Mouse (Mus musculus): ENCODE measurements around the gene Zc3h14. TPM values are rescaled to one million over a fixed set of nuclear protein-coding genes. Genes with fewer than 3 reads are reported as not detected.

Gene Zc3h14
- polyA plus RNA-seq, 1 experiment from 2014 or later = 179 TPM

- ATAC-seq (replicated peaks; ENCODE audit: low FRiP score) = no peak
- Histone ChIP-seq H3K9me3 (ENCODE audit: control insufficient read depth, low read length) (no peaks in the 10 kb centered on the region), H3K36me3 (ENCODE audit: control insufficient read depth, insufficient read depth, low read length) (no peaks in the 10 kb centered on the region), H3K4me3 (ENCODE audit: low read depth, low read length) (no peak overlapping the region), H3K9ac (ENCODE audit: low read length) (no peak overlapping the region), H3K4me2 (ENCODE audit: low read depth, low read length, severe bottlenecking) (no peak overlapping the region), H3K4me1 (replicated peaks; ENCODE audit: control insufficient read depth, insufficient read depth, low read length) (no peaks in the 10 kb centered on the region), H3K27me3 (ENCODE audit: control insufficient read depth, insufficient read depth, low read length) (no peaks in the 10 kb centered on the region), H3K27ac (ENCODE audit: low read depth, low read length) (no peak overlapping the region)
- DNase-seq (ENCODE audit: low spot score) = no peak
- WGBS = 79% methylated on average over 3 of the region's 3 CpGs
Measured at GRCm38 (mm10) chr12:98720628-98721027, 26.1 kb upstream of the Zc3h14 start.

GRCm38 (mm10) chr12:98721030-98721429 lies 25.7 kb upstream of the Zc3h14 start:
- no peaks in the 10 kb centered on the region for H3K4me1 ChIP-seq (replicated peaks; ENCODE audit: control insufficient read depth, insufficient read depth, low read length)
- no peaks in the 10 kb centered on the region for H3K27me3 ChIP-seq (ENCODE audit: control insufficient read depth, insufficient read depth, low read length)
- H3K4me3 ChIP-seq (ENCODE audit: low read depth, low read length) = no peak overlapping the region
- DNase-seq (ENCODE audit: low spot score) (no peak), ATAC-seq (replicated peaks; ENCODE audit: low FRiP score) (no peak)
- H3K27ac ChIP-seq (ENCODE audit: low read depth, low read length) = no peak overlapping the region
- WGBS = 77% methylated on average over 3 of the region's 3 CpGs
- no peak overlapping the region for H3K4me2 ChIP-seq (ENCODE audit: low read depth, low read length, severe bottlenecking)
- no peaks in the 10 kb centered on the region for H3K36me3 ChIP-seq (ENCODE audit: control insufficient read depth, insufficient read depth, low read length)
- no peaks in the 10 kb centered on the region for H3K9me3 ChIP-seq (ENCODE audit: control insufficient read depth, low read length)
- H3K9ac ChIP-seq (ENCODE audit: low read length) = no peak overlapping the region

GRCm38 (mm10) chr12:98724224-98724623 lies 22.5 kb upstream of the Zc3h14 start:
- DNase-seq (ENCODE audit: low spot score) (no peak), ATAC-seq (replicated peaks; ENCODE audit: low FRiP score) (no peak)
- no peak overlapping the region for H3K27ac ChIP-seq (ENCODE audit: low read depth, low read length)
- H3K4me1 ChIP-seq (replicated peaks; ENCODE audit: control insufficient read depth, insufficient read depth, low read length) = no peaks in the 10 kb centered on the region
- no peaks in the 10 kb centered on the region for H3K36me3 ChIP-seq (ENCODE audit: control insufficient read depth, insufficient read depth, low read length)
- H3K4me3 ChIP-seq (ENCODE audit: low read depth, low read length) = no peak overlapping the region
- H3K9me3 ChIP-seq (ENCODE audit: control insufficient read depth, low read length) = no peaks in the 10 kb centered on the region
- no peak overlapping the region for H3K4me2 ChIP-seq (ENCODE audit: low read depth, low read length, severe bottlenecking)
- WGBS = 92% methylated on average over 7 of the region's 7 CpGs
- no peaks in the 10 kb centered on the region for H3K27me3 ChIP-seq (ENCODE audit: control insufficient read depth, insufficient read depth, low read length)
- H3K9ac ChIP-seq (ENCODE audit: low read length) = no peak overlapping the region

- WGBS = 75% methylated on average over 5 of the region's 5 CpGs
- no peaks in the 10 kb centered on the region for H3K36me3 ChIP-seq (ENCODE audit: control insufficient read depth, insufficient read depth, low read length)
- ATAC-seq (replicated peaks; ENCODE audit: low FRiP score) = no peak
- no peak overlapping the region for H3K9ac ChIP-seq (ENCODE audit: low read length)
- H3K4me2 ChIP-seq (ENCODE audit: low read depth, low read length, severe bottlenecking) = no peak overlapping the region
- no peak for DNase-seq (ENCODE audit: low spot score)
- H3K27me3 ChIP-seq (ENCODE audit: control insufficient read depth, insufficient read depth, low read length) = no peaks in the 10 kb centered on the region
- no peaks in the 10 kb centered on the region for H3K9me3 ChIP-seq (ENCODE audit: control insufficient read depth, low read length)
- no peak overlapping the region for H3K27ac ChIP-seq (ENCODE audit: low read depth, low read length)
- no peaks in the 10 kb centered on the region for H3K4me1 ChIP-seq (replicated peaks; ENCODE audit: control insufficient read depth, insufficient read depth, low read length)
- no peak overlapping the region for H3K4me3 ChIP-seq (ENCODE audit: low read depth, low read length)
Measured at GRCm38 (mm10) chr12:98724976-98725375, 21.8 kb upstream of the Zc3h14 start.

GRCm38 (mm10) chr12:98726078-98726477 lies 20.7 kb upstream of the Zc3h14 start:
- H3K9ac ChIP-seq (ENCODE audit: low read length) = no peak overlapping the region
- H3K27me3 ChIP-seq (ENCODE audit: control insufficient read depth, insufficient read depth, low read length) = no peaks in the 10 kb centered on the region
- no peak overlapping the region for H3K4me2 ChIP-seq (ENCODE audit: low read depth, low read length, severe bottlenecking)
- no peaks in the 10 kb centered on the region for H3K9me3 ChIP-seq (ENCODE audit: control insufficient read depth, low read length)
- 90% methylated on average over 7 of the region's 7 CpGs for WGBS
- no peak overlapping the region for H3K27ac ChIP-seq (ENCODE audit: low read depth, low read length)
- no peaks in the 10 kb centered on the region for H3K4me1 ChIP-seq (replicated peaks; ENCODE audit: control insufficient read depth, insufficient read depth, low read length)
- no peak for ATAC-seq (replicated peaks; ENCODE audit: low FRiP score)
- no peak for DNase-seq (ENCODE audit: low spot score)
- H3K4me3 ChIP-seq (ENCODE audit: low read depth, low read length) = no peak overlapping the region
- H3K36me3 ChIP-seq (ENCODE audit: control insufficient read depth, insufficient read depth, low read length) = no peaks in the 10 kb centered on the region

GRCm38 (mm10) chr12:98727186-98727585 lies 19.6 kb upstream of the Zc3h14 start:
- Histone ChIP-seq H3K4me1 (replicated peaks; ENCODE audit: control insufficient read depth, insufficient read depth, low read length) (no peaks in the 10 kb centered on the region), H3K9me3 (ENCODE audit: control insufficient read depth, low read length) (no peaks in the 10 kb centered on the region), H3K4me3 (ENCODE audit: low read depth, low read length) (no peak overlapping the region), H3K27me3 (ENCODE audit: control insufficient read depth, insufficient read depth, low read length) (no peaks in the 10 kb centered on the region), H3K9ac (ENCODE audit: low read length) (no peak overlapping the region), H3K36me3 (ENCODE audit: control insufficient read depth, insufficient read depth, low read length) (no peaks in the 10 kb centered on the region), H3K4me2 (ENCODE audit: low read depth, low read length, severe bottlenecking) (no peak overlapping the region), H3K27ac (ENCODE audit: low read depth, low read length) (no peak overlapping the region)
- no peak for DNase-seq (ENCODE audit: low spot score)
- no peak for ATAC-seq (replicated peaks; ENCODE audit: low FRiP score)
- WGBS = 86% methylated on average over 7 of the region's 7 CpGs

GRCm38 (mm10) chr12:98730682-98731081 lies 16.1 kb upstream of the Zc3h14 start:
- whole genome bisulfite sequencing = 86% methylated on average over 11 of the region's 11 CpGs
- H3K4me2 ChIP-seq (ENCODE audit: low read depth, low read length, severe bottlenecking) = no peak overlapping the region
- H3K4me1 ChIP-seq (replicated peaks; ENCODE audit: control insufficient read depth, insufficient read depth, low read length) = peaks cover 9% of the 10 kb centered on the region; the same call in 1 of the 2 replicates
- no peaks in the 10 kb centered on the region for H3K9me3 ChIP-seq (ENCODE audit: control insufficient read depth, low read length)
- ATAC-seq (replicated peaks; ENCODE audit: low FRiP score) (no peak), DNase-seq (ENCODE audit: low spot score) (no peak)
- no peak overlapping the region for H3K4me3 ChIP-seq (ENCODE audit: low read depth, low read length)
- no peak overlapping the region for H3K9ac ChIP-seq (ENCODE audit: low read length)
- H3K27me3 ChIP-seq (ENCODE audit: control insufficient read depth, insufficient read depth, low read length) = no peaks in the 10 kb centered on the region
- no peaks in the 10 kb centered on the region for H3K36me3 ChIP-seq (ENCODE audit: control insufficient read depth, insufficient read depth, low read length)
- no peak overlapping the region for H3K27ac ChIP-seq (ENCODE audit: low read depth, low read length)

GRCm38 (mm10) chr12:98733165-98733564 lies 13.6 kb upstream of the Zc3h14 start:
- Histone ChIP-seq H3K27ac (ENCODE audit: low read depth, low read length) (no peak overlapping the region), H3K4me3 (ENCODE audit: low read depth, low read length) (peak overlapping the region; percentile 47; the same call in 1 of the 2 replicates), H3K9me3 (ENCODE audit: control insufficient read depth, low read length) (no peaks in the 10 kb centered on the region), H3K9ac (ENCODE audit: low read length) (peak overlapping the region; percentile 27), H3K4me2 (ENCODE audit: low read depth, low read length, severe bottlenecking) (peak overlapping the region; percentile 88; the same call in 1 of the 2 replicates), H3K4me1 (replicated peaks; ENCODE audit: control insufficient read depth, insufficient read depth, low read length) (peaks cover 12% of the 10 kb centered on the region; the same call in 1 of the 2 replicates), H3K27me3 (ENCODE audit: control insufficient read depth, insufficient read depth, low read length) (no peaks in the 10 kb centered on the region), H3K36me3 (ENCODE audit: control insufficient read depth, insufficient read depth, low read length) (no peaks in the 10 kb centered on the region)
- DNase-seq (ENCODE audit: low spot score) (no peak), ATAC-seq (replicated peaks; ENCODE audit: low FRiP score) (no peak)
- 66% methylated on average over 3 of the region's 3 CpGs for WGBS

GRCm38 (mm10) chr12:98733776-98734175 lies 13.0 kb upstream of the Zc3h14 start:
- peaks cover 12% of the 10 kb centered on the region; the same call in 1 of the 2 replicates for H3K4me1 ChIP-seq (replicated peaks; ENCODE audit: control insufficient read depth, insufficient read depth, low read length)
- no peaks in the 10 kb centered on the region for H3K36me3 ChIP-seq (ENCODE audit: control insufficient read depth, insufficient read depth, low read length)
- 16% methylated on average over 12 of the region's 12 CpGs for WGBS
- H3K27me3 ChIP-seq (ENCODE audit: control insufficient read depth, insufficient read depth, low read length) = no peaks in the 10 kb centered on the region
- H3K9me3 ChIP-seq (ENCODE audit: control insufficient read depth, low read length) = no peaks in the 10 kb centered on the region
- no peak overlapping the region for H3K27ac ChIP-seq (ENCODE audit: low read depth, low read length)
- ATAC-seq (replicated peaks; ENCODE audit: low FRiP score) (no peak), DNase-seq (ENCODE audit: low spot score) (no peak)
- H3K9ac ChIP-seq (ENCODE audit: low read length) = peak overlapping the region; percentile 58
- peak overlapping the region; percentile 47 for H3K4me3 ChIP-seq (ENCODE audit: low read depth, low read length)
- peak overlapping the region; percentile 88 for H3K4me2 ChIP-seq (ENCODE audit: low read depth, low read length, severe bottlenecking)

Measured in forebrain, embryonic 11.5 days (tissue).